Mouse (Mus musculus): ENCODE measurements around the gene Zic2.

DNA sequence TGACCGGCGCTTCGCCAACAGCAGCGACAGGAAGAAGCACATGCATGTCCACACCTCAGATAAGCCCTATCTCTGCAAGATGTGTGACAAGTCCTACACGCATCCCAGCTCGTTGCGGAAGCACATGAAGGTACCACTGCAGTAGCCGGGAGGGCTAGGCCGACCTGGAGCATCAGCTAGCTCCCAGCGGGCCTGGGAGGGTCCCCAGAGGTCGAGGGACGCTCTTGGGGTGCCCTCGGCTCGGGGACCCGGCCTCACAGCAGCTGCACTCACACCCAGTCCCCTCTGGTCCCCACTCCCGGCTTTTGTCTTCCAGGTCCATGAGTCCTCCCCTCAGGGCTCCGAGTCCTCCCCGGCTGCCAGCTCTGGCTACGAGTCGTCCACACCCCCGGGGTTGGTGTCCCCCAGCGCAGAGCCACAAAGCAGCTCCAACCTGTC, 3.4 kb downstream of the Zic2 start:
- TF ChIP-seq CTCF (IDR thresholded peaks at IDR 0.05; ENCODE audit: borderline replicate concordance, extremely low read depth, insufficient read depth, insufficient read length) (no peak), POLR2A (IDR thresholded peaks at IDR 0.05; ENCODE audit: borderline replicate concordance, extremely low read depth, insufficient read depth, insufficient read length, poor library complexity, severe bottlenecking) (no peak)
